Mouse (Mus musculus): ENCODE results near the gene Mbd3l2.

DNA sequence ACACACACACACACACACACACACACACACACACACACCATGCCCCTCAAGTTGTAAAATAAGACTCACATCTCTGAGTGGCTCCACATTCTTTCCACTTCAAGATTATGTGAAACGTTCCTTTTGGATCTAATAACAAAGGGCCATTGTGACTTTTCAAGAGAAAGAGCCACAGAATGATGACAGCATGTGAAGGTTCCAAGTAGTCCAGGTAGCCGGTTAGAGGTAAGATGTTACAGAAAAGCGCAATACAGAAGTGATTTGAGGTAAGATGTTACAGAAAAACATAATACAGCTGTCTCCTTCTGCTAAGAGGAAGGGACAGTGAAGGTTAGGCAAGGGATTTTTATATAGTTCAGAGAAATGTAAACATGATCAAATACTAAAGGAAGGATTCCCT, 47.7 kb downstream of the Mbd3l2 start, which contains the start of the genes Zfp558 and Mbd3l1:
- TF ChIP-seq CTCF (IDR thresholded peaks at IDR 0.05) (no peak), EP300 (IDR thresholded peaks at IDR 0.05; ENCODE audit: insufficient read depth, low read depth, low read length) (no peak), POLR2A (IDR thresholded peaks at IDR 0.05; ENCODE audit: insufficient read depth, low read depth, low read length) (no peak)
